Mouse (Mus musculus): ENCODE measurements around the gene Psma1. TPM values are rescaled to one million over a fixed set of nuclear protein-coding genes. Genes with fewer than 3 reads are reported as not detected.

Gene Psma1
- polyA plus RNA-seq, 1 experiment from 2014 or later, result 420 TPM

DNA sequence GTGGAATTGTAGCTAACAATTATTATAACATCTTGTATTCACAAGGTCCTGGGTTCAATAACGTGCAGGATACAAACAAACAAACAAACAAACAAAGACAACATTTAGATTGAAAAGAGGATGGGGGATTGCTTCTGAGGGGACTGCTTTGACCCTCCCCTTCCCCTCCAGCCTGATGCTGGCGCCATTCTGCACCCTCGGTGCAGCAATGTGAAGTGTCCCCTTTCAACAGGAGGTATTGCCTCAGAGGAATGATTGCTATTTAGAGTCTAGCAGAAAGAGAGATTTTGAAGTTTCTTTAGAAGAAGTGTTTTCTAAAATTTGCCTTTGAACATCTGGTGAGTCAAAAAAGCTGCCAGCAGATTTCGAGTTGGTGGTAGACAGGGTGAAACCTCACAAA, 23.3 kb upstream of the Psma1 start:
- H3K27me3 ChIP-seq, result no peaks in the 10 kb centered on the region

GRCm38 (mm10) chr7:114294698-114295097, 18.8 kb upstream of the Psma1 start:
- ATAC-seq (ENCODE audit: low FRiP score), result no peak
- Histone ChIP-seq H3K9ac (no peak overlapping the region), H3K4me2 (no peak overlapping the region), H3K27ac (no peak overlapping the region), H3K4me3 (replicated peaks) (no peak overlapping the region), H3K9me3 (no peaks in the 10 kb centered on the region), H3K4me1 (peaks cover 11% of the 10 kb centered on the region), H3K27me3 (peaks cover 9% of the 10 kb centered on the region), H3K36me3 (replicated peaks) (no peaks in the 10 kb centered on the region)
- WGBS, result 79% methylated on average over 5 of the region's 5 CpGs

More for the DNA sequence above, 23.3 kb upstream of the Psma1 start:
- Histone ChIP-seq H3K9me3 (no peaks in the 10 kb centered on the region), H3K4me3 (replicated peaks) (no peak overlapping the region), H3K4me1 (no peaks in the 10 kb centered on the region), H3K36me3 (replicated peaks) (no peaks in the 10 kb centered on the region), H3K4me2 (no peak overlapping the region), H3K27ac (no peak overlapping the region), H3K9ac (no peak overlapping the region)
- 66% methylated on average over 4 of the region's 4 CpGs for WGBS
- ATAC-seq (ENCODE audit: low FRiP score), result no peak

GRCm38 (mm10) chr7:114293903-114294302, 18.0 kb upstream of the Psma1 start:
- 89% methylated on average over 5 of the region's 5 CpGs for WGBS
- no peak overlapping the region for H3K4me3 ChIP-seq (replicated peaks)
- H3K9ac ChIP-seq, result no peak overlapping the region
- H3K36me3 ChIP-seq (replicated peaks), result no peaks in the 10 kb centered on the region
- no peak overlapping the region for H3K4me2 ChIP-seq
- peaks cover 11% of the 10 kb centered on the region for H3K4me1 ChIP-seq
- no peak for ATAC-seq (ENCODE audit: low FRiP score)
- no peaks in the 10 kb centered on the region for H3K9me3 ChIP-seq
- H3K27ac ChIP-seq, result no peak overlapping the region
- H3K27me3 ChIP-seq, result peaks cover 9% of the 10 kb centered on the region

DNA sequence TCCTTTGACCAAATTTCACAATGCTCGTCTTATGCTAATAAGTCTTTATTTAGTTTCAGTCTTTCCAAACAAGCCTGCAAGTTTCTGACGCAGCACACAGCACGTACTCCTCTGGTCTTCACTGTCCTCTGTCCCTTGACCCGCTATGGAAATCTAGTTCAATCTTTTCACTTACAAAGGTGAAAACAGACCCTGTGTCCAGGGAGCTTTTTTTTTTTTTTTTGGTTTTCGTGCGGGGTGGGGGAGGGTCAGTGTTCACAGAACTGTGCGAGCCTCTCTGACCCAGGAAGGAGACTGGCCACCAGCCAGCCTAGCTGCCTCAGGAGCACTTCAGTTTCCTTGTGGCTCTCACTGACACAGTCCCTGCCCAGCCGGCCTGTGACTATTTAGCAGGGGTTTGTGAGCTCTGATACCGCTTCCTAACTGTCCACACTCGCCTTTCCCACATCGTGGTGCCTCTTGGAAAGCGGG, 16.6 kb upstream of the Psma1 start:
- no peak for ATAC-seq (ENCODE audit: low FRiP score)
- Histone ChIP-seq H3K4me3 (replicated peaks) (0 out of 2 replicates have a peak overlapping the region, but pooled peaks have one; percentile 17), H3K27me3 (peaks cover 9% of the 10 kb centered on the region), H3K27ac (no peak overlapping the region), H3K4me1 (peaks cover 11% of the 10 kb centered on the region), H3K9ac (no peak overlapping the region), H3K9me3 (no peaks in the 10 kb centered on the region), H3K4me2 (peak overlapping the region; percentile 37), H3K36me3 (replicated peaks) (no peaks in the 10 kb centered on the region)
- 12% methylated on average over 12 of the region's 12 CpGs for WGBS

- 31% methylated on average over 15 of the region's 15 CpGs for WGBS
- H3K9me3 ChIP-seq, result no peaks in the 10 kb centered on the region
- H3K36me3 ChIP-seq (replicated peaks), result no peaks in the 10 kb centered on the region
- H3K9ac ChIP-seq, result no peak overlapping the region
- no peak overlapping the region for H3K4me2 ChIP-seq
- peaks cover 9% of the 10 kb centered on the region for H3K27me3 ChIP-seq
- ATAC-seq (ENCODE audit: low FRiP score), result no peak
- H3K27ac ChIP-seq, result no peak overlapping the region
- H3K4me3 ChIP-seq (replicated peaks), result no peak overlapping the region
- peaks cover 11% of the 10 kb centered on the region for H3K4me1 ChIP-seq
Measured at GRCm38 (mm10) chr7:114291461-114292335, 15.8 kb upstream of the Psma1 start.

- Histone ChIP-seq H3K9me3 (no peaks in the 10 kb centered on the region), H3K4me3 (replicated peaks) (no peak overlapping the region), H3K9ac (no peak overlapping the region), H3K27ac (no peak overlapping the region), H3K27me3 (peaks cover 9% of the 10 kb centered on the region), H3K36me3 (replicated peaks) (no peaks in the 10 kb centered on the region), H3K4me1 (peaks cover 11% of the 10 kb centered on the region), H3K4me2 (no peak overlapping the region)
- 68% methylated on average over 5 of the region's 5 CpGs for WGBS
- no peak for ATAC-seq (ENCODE audit: low FRiP score)
Measured at GRCm38 (mm10) chr7:114290078-114290506, 14.2 kb upstream of the Psma1 start.

DNA sequence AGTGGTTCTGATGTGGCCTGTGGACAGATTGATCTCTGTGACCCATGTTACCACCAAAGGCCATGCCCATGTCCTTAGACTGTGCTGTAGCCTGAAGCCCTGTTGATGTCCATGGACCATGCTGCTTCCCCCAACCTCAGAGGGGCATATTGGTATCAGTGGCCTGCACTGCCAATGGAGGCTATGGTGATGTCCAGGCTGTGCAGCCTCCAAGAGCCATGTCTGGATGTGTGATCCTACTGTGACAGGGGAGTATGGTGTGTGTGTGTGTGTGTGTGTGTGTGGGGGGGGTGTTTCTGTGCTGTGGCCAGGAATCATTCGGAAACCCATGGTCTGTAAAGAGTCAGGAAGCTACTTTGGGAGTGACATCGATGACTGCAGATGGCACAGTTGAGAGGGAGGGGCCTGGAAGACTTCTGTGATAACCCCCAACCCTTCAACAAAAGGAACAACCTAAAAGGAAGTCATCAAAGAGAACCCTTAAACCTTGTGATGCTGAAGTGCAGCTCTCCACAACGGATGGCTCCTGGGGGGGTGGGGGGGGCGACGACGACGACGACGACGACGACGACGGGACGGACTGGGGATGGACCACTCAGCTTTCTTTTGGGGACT, 8.5 kb upstream of the Psma1 start:
- Histone ChIP-seq H3K9me3 (no peaks in the 10 kb centered on the region), H3K4me3 (replicated peaks) (no peak overlapping the region), H3K9ac (no peak overlapping the region), H3K4me2 (no peak overlapping the region), H3K27me3 (no peaks in the 10 kb centered on the region), H3K36me3 (replicated peaks) (no peaks in the 10 kb centered on the region), H3K4me1 (no peaks in the 10 kb centered on the region), H3K27ac (no peak overlapping the region)
- ATAC-seq (ENCODE audit: low FRiP score), result no peak
- 91% methylated on average over 14 of the region's 14 CpGs for WGBS

GRCm38 (mm10) chr7:114283006-114283405, 7.1 kb upstream of the Psma1 start:
- H3K4me2 ChIP-seq, result no peak overlapping the region
- H3K36me3 ChIP-seq (replicated peaks), result no peaks in the 10 kb centered on the region
- WGBS, result 77% methylated on average over 9 of the region's 9 CpGs
- no peak overlapping the region for H3K27ac ChIP-seq
- H3K27me3 ChIP-seq, result no peaks in the 10 kb centered on the region
- no peak overlapping the region for H3K4me3 ChIP-seq (replicated peaks)
- no peaks in the 10 kb centered on the region for H3K4me1 ChIP-seq
- no peak for ATAC-seq (ENCODE audit: low FRiP score)
- no peak overlapping the region for H3K9ac ChIP-seq
- no peaks in the 10 kb centered on the region for H3K9me3 ChIP-seq

DNA sequence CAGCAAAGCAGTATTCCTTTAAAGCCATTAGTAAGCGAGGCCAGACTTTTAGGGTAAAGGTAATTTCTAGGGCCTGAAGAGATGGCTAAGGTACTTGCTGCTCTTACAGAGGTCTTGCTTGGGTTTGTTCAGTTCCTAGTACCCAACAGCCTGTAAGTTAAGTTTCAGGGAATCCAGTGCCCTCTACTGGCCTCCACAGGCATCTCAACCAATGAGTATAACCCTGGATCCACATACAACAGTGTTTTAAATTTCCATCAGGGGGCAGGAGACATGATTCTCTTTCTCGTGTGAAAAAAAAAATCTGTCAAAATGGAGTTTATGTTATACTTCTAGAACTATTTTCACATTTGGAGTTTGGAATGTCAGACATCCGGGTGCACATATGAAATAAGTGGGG, 5.8 kb upstream of the Psma1 start:
- Histone ChIP-seq H3K9me3 (no peaks in the 10 kb centered on the region), H3K36me3 (replicated peaks) (no peaks in the 10 kb centered on the region), H3K4me2 (no peak overlapping the region), H3K27ac (no peak overlapping the region), H3K4me3 (replicated peaks) (no peak overlapping the region), H3K27me3 (no peaks in the 10 kb centered on the region), H3K4me1 (peaks cover 5% of the 10 kb centered on the region), H3K9ac (no peak overlapping the region)
- WGBS, result 50% methylated on average over 3 of the region's 3 CpGs
- ATAC-seq (ENCODE audit: low FRiP score), result no peak

DNA sequence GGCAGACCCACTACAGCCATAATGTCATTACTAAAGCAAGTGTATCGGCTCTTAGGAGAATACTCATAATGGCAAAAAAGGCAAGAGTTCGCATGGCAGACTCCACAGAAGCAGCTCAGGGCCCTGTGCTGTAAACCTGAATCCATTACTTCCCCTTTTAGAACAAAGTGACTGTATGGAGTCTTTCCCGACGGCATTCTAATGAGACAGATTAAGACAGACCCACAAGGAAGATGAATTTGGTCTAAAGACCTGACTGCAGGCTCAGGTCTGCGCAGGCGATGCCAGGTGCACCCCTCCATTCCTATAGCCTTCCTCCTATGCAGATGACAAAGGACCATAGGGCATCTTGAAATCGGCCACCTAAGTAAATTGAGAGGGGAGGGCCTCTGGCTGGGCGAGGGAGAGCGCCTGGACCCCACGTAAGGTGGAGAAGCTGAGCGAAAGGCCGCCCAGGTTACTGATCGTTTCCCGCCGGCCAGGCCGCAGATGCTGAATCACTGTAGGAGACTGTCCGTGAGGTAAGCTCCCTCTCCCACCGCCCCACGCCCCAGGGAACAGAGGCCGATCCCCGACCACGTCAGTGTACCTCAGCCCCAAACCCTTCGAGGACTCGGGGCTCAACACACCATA, 430 bp downstream of the Psma1 start:
- Histone ChIP-seq H3K4me3 (replicated peaks) (peak overlapping the region; percentile 91), H3K36me3 (replicated peaks) (peaks cover 32% of the 10 kb centered on the region), H3K27ac (peak overlapping the region; percentile 59; the same call in 1 of the 2 replicates), H3K4me1 (peaks cover 15% of the 10 kb centered on the region), H3K9ac (peak overlapping the region; percentile 89), H3K9me3 (no peaks in the 10 kb centered on the region), H3K4me2 (peak overlapping the region; percentile 81), H3K27me3 (no peaks in the 10 kb centered on the region)
- ATAC-seq (ENCODE audit: low FRiP score), result no peak
- WGBS, result under 1% methylated on average over 24 of the region's 24 CpGs

GRCm38 (mm10) chr7:114268446-114268845, 7.5 kb downstream of the Psma1 start:
- H3K9ac ChIP-seq, result no peak overlapping the region
- peaks cover 89% of the 10 kb centered on the region for H3K36me3 ChIP-seq (replicated peaks)
- no peaks in the 10 kb centered on the region for H3K4me1 ChIP-seq
- WGBS, result 93% methylated on average over 5 of the region's 5 CpGs
- H3K9me3 ChIP-seq, result peaks cover 7% of the 10 kb centered on the region
- no peak overlapping the region for H3K4me2 ChIP-seq
- H3K4me3 ChIP-seq (replicated peaks), result no peak overlapping the region
- no peaks in the 10 kb centered on the region for H3K27me3 ChIP-seq
- H3K27ac ChIP-seq, result no peak overlapping the region
- ATAC-seq (ENCODE audit: low FRiP score), result no peak

Measured in forebrain, embryonic 12.5 days (tissue).